Mouse (Mus musculus) thymus, adult 2 months (tissue): ENCODE data around the gene Spon1.

Source experiments
- CTCF ChIP-seq: fragments of 200-500 bp; IDR thresholded peaks from 2 replicates; pipeline ENCODE4 v1.5.1; 2012; ENCODE audit warnings: mild to moderate bottlenecking, control low read depth, low read length, moderate library complexity, borderline replicate concordance; ENCODE audit not compliant: control insufficient read depth, poor library complexity, insufficient read depth; ENCODE audit errors: extremely low read depth
- POLR2A ChIP-seq: fragments of 200-500 bp; IDR thresholded peaks from 2 replicates; pipeline ENCODE4 v1.6.1; 2012; ENCODE audit warnings: mild to moderate bottlenecking, low read length, control low read depth, moderate library complexity; ENCODE audit not compliant: control insufficient read depth, poor library complexity, insufficient read depth; ENCODE audit errors: extremely low read depth

GRCm38 (mm10) chr7:113739181-113739580, 26.6 kb upstream of the Spon1 start:
- no peak for TF ChIP-seq CTCF
- TF ChIP-seq POLR2A: no peak
